Mouse (Mus musculus): ENCODE data around the gene Nrp1. TPM values are rescaled to one million over a fixed set of nuclear protein-coding genes. Genes with fewer than 3 reads are reported as not detected.
A peak's percentile ranks its signal among the peaks of the same experiment; 100 is the strongest.

Gene Nrp1
- total RNA-seq, 4 experiments from 2014 or later, result 24.9 to 28.0 (median 26.4) TPM

DNA sequence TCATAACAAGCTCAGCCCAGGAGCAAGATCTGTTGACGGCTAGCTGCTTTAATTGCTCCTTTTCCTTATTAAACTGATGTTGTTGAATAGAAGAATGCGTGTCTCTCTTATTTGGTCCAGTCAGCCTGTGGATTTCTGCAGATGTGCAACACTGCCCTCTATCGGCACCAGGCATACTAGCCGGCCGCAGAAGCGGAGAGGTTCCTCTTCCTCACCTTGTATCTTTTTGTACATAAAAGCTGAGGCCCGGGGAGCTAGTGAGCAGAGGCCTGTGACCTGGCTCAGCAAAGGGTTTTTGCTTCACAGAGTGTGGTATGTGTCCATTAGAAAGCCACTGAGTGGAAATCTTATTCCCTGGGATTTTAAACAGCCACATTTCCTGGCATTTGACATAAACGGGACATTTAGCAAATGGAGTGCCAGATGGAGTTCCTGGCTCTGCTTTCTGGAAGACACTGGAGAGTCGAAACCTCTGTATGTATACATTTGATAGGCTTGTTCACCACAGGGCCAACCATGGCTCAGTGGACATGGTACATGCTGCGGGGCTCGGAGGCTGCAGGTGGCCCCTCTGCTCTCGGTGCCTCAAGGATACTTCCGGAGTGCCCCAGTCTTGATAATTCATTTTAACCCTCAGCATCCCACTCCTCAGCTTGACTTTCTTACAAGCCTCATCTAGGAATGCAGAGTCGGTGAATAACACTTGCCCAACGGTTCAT lies 193.2 kb downstream of the Nrp1 start:
- peak; percentile 18 to 44 for DNase-seq (ENCODE audit: low spot score in 2 of 2)

Small RNA genes within 50 kb of the gene (microRNA-seq; reads per million reads assigned to microRNA genes)
- 0 to 0.22 reads per million in 2 experiments for gene Mir1903

Measured in left cerebral cortex, adult 8-10 months (tissue).